Mouse (Mus musculus): ENCODE measurements around the gene Ccdc167. TPM values are rescaled to one million over a fixed set of nuclear protein-coding genes. Genes with fewer than 3 reads are reported as not detected.

Gene Ccdc167
- polyA plus RNA-seq, 1 experiment: 7.7 TPM

- under 1% methylated on average over 41 of the region's 41 CpGs for WGBS
- TF ChIP-seq CTCF (IDR thresholded peaks at IDR 0.05; ENCODE audit: insufficient read depth, low read length) (no peak), POLR2A (IDR thresholded peaks at IDR 0.05; ENCODE audit: borderline replicate concordance, extremely low read depth, low read depth, low read length) (peak; percentile 88)
- DNase-seq: peak; percentile 98
- peak within 1 kb of the TSS; percentile 89 for H3K4me3 ChIP-seq (replicated peaks; ENCODE audit: extremely low read depth, low read depth, low read length)
- H3K4me1 ChIP-seq (ENCODE audit: control insufficient read depth, insufficient read depth, low read length): peaks cover 3% of the 10 kb centered on the region
Observed at GRCm38 (mm10) chr17:29660076-29660761, 56.6 kb downstream of the Ccdc167 start, which contains the start of gene Cmtr1. TSS of gene Cmtr1 (plus strand) at chr17:29660595.

DNA sequence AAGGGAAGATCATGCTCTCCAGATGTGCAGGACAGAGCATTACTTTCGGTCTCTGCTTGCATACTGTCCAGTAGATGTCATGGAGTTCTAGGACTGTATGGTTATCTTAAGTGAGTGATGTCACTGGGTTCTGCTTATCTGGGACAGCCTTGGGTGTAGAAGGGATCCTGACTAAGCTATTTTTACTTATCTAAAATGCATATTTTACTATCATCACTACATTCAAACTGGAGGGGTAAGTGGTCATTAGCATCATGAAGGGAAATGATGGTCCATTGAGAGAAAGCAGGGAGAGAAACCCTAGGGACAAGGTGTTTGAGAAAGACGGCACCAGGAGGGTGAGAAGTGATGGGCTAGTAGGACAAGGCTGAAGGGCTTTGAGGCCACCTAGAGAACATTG is 58.6 kb downstream of the Ccdc167 start:
- TF ChIP-seq POLR2A (IDR thresholded peaks at IDR 0.05; ENCODE audit: borderline replicate concordance, extremely low read depth, low read depth, low read length): no peak
- peaks cover 3% of the 10 kb centered on the region for H3K4me1 ChIP-seq (ENCODE audit: control insufficient read depth, insufficient read depth, low read length)
- H3K4me3 ChIP-seq (replicated peaks; ENCODE audit: extremely low read depth, low read depth, low read length): no peak overlapping the region
- no peak for DNase-seq
- 50% methylated on average over 2 of the region's 2 CpGs for WGBS

GRCm38 (mm10) chr17:29642219-29642618 is 74.6 kb downstream of the Ccdc167 start:
- TF ChIP-seq CTCF (IDR thresholded peaks at IDR 0.05; ENCODE audit: insufficient read depth, low read length) (no peak), POLR2A (IDR thresholded peaks at IDR 0.05; ENCODE audit: borderline replicate concordance, extremely low read depth, low read depth, low read length) (no peak)
- DNase-seq: no peak
- Histone ChIP-seq H3K4me1 (ENCODE audit: control insufficient read depth, insufficient read depth, low read length) (peaks cover under 1% of the 10 kb centered on the region; the same call in 1 of the 2 replicates), H3K4me3 (replicated peaks; ENCODE audit: extremely low read depth, low read depth, low read length) (no peak overlapping the region)
- WGBS: 64% methylated on average over 3 of the region's 3 CpGs

GRCm38 (mm10) chr17:29640971-29641370 is 75.9 kb downstream of the Ccdc167 start:
- WGBS: 98% methylated on average over 11 of the region's 11 CpGs

DNA sequence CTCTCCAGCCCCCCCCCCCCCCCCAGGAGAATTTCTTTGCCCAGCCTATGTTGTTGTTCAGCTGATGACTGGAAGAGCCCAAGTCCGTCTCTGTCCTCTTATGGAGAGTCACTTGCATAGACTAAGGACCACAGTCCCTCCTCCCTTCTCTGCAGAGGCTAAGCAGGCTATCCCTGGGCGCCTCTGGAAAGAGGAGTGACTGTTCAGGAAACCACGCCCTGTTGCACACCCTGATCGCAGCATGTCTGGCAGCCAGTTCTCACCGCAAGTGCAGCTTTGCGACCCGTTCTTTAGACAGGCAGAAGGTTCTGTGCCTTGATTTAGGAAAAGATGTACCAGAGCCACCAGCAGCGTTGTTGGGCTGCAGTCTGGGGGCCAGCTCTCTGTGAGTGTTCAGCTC is 78.9 kb downstream of the Ccdc167 start:
- 55% methylated on average over 8 of the region's 8 CpGs for WGBS
- Histone ChIP-seq H3K4me3 (replicated peaks; ENCODE audit: extremely low read depth, low read depth, low read length) (no peak overlapping the region), H3K4me1 (ENCODE audit: control insufficient read depth, insufficient read depth, low read length) (peaks cover 4% of the 10 kb centered on the region; the same call in 1 of the 2 replicates)
- DNase-seq: no peak
- no peak for TF ChIP-seq CTCF (IDR thresholded peaks at IDR 0.05; ENCODE audit: insufficient read depth, low read length)
- no peak for TF ChIP-seq POLR2A (IDR thresholded peaks at IDR 0.05; ENCODE audit: borderline replicate concordance, extremely low read depth, low read depth, low read length)

More at GRCm38 (mm10) chr17:29640971-29641370, 75.9 kb downstream of the Ccdc167 start:
- no peak for DNase-seq
- H3K4me3 ChIP-seq (replicated peaks; ENCODE audit: extremely low read depth, low read depth, low read length): no peak overlapping the region
- TF ChIP-seq CTCF (IDR thresholded peaks at IDR 0.05; ENCODE audit: insufficient read depth, low read length) (no peak), POLR2A (IDR thresholded peaks at IDR 0.05; ENCODE audit: borderline replicate concordance, extremely low read depth, low read depth, low read length) (no peak)
- H3K4me1 ChIP-seq (ENCODE audit: control insufficient read depth, insufficient read depth, low read length): peaks cover 4% of the 10 kb centered on the region; the same call in 1 of the 2 replicates

GRCm38 (mm10) chr17:29637377-29637776 is 79.5 kb downstream of the Ccdc167 start:
- DNase-seq: no peak
- 58% methylated on average over 4 of the region's 4 CpGs for WGBS

More at GRCm38 (mm10) chr17:29637377-29637776, 79.5 kb downstream of the Ccdc167 start:
- no peak overlapping the region for H3K4me3 ChIP-seq (replicated peaks; ENCODE audit: extremely low read depth, low read depth, low read length)
- H3K4me1 ChIP-seq (ENCODE audit: control insufficient read depth, insufficient read depth, low read length): peaks cover 4% of the 10 kb centered on the region; the same call in 1 of the 2 replicates
- TF ChIP-seq POLR2A (IDR thresholded peaks at IDR 0.05; ENCODE audit: borderline replicate concordance, extremely low read depth, low read depth, low read length) (no peak), CTCF (IDR thresholded peaks at IDR 0.05; ENCODE audit: insufficient read depth, low read length) (no peak)

Other genes starting within 250 kb of the Ccdc167 start
- 35.8 and 48.0 TPM in 2 replicates for gene Pim1, start 226.3 kb downstream of the Ccdc167 start, polyA plus RNA-seq (2012; rRNA removed)
- not detected in 2 replicates for gene Gm17657, start 167.4 kb downstream of the Ccdc167 start, polyA plus RNA-seq (2012; rRNA removed)
- gene Tbc1d22b, start 167.3 kb downstream of the Ccdc167 start, polyA plus RNA-seq (2012; rRNA removed): 16.5 and 17.7 TPM in 2 replicates
- 0.28 TPM in 1 of 2 replicates, not detected in the other for gene Tmem217, start 164.7 kb downstream of the Ccdc167 start, polyA plus RNA-seq (2012; rRNA removed)
- gene Rnf8, start 102.3 kb downstream of the Ccdc167 start, polyA plus RNA-seq (2012; rRNA removed): 22.5 and 31.1 TPM in 2 replicates
- gene Gm28043, start 102.2 kb downstream of the Ccdc167 start, polyA plus RNA-seq (2012; rRNA removed): 0.75 and 1.2 TPM in 2 replicates
- gene Cmtr1, start 56.4 kb downstream of the Ccdc167 start, polyA plus RNA-seq (2012; rRNA removed): 25.4 and 30.7 TPM in 2 replicates